Mouse (Mus musculus) adrenal gland, postnatal 4 days (tissue): ENCODE results near the gene Cdc42bpa. TPM values are rescaled to one million over a fixed set of nuclear protein-coding genes. Genes with fewer than 3 reads are reported as not detected.

Experiments
- DNase-seq, 2 experiments: peaks; one replicate each; pipeline ENCODE4 v3.0.0; 2021 to 2022; ENCODE audit warnings: low spot score in 2 of 2, mixed read lengths in 2 of 2
- total RNA-seq, 2 experiments: library from RNA; stranded (reverse); gene quantifications; 2 replicates each; pipeline ENCODE4 v1.2.3; 2021

Gene Cdc42bpa
- total RNA-seq, 2 experiments from 2014 or later: 58.1 to 70.9 TPM

GRCm38 (mm10) chr1:180161160-180161559 is 200.9 kb downstream of the Cdc42bpa start:
- no peak for DNase-seq

- DNase-seq: no peak
Observed at GRCm38 (mm10) chr1:180161566-180162355, 201.5 kb downstream of the Cdc42bpa start.

- no peak for DNase-seq
Observed at GRCm38 (mm10) chr1:180162986-180163385, 202.7 kb downstream of the Cdc42bpa start.

GRCm38 (mm10) chr1:180166533-180166932 is 206.3 kb downstream of the Cdc42bpa start:
- DNase-seq: no peak

- no peak for DNase-seq
Observed at GRCm38 (mm10) chr1:180168294-180168693, 208.0 kb downstream of the Cdc42bpa start.

GRCm38 (mm10) chr1:180169161-180169560 is 208.9 kb downstream of the Cdc42bpa start:
- DNase-seq: no peak

- no peak for DNase-seq
Observed at GRCm38 (mm10) chr1:180170071-180170470, 209.8 kb downstream of the Cdc42bpa start.

- DNase-seq: no peak
Observed at GRCm38 (mm10) chr1:180171883-180172282, 211.6 kb downstream of the Cdc42bpa start.

- no peak for DNase-seq
Observed at GRCm38 (mm10) chr1:180172600-180172999, 212.3 kb downstream of the Cdc42bpa start.

- DNase-seq: no peak
Observed at GRCm38 (mm10) chr1:180173017-180173416, 212.7 kb downstream of the Cdc42bpa start.

- DNase-seq: no peak
Observed at GRCm38 (mm10) chr1:180174718-180175117, 214.4 kb downstream of the Cdc42bpa start.

- DNase-seq: no peak
Observed at GRCm38 (mm10) chr1:180175167-180175566, 214.9 kb downstream of the Cdc42bpa start.

GRCm38 (mm10) chr1:180175635-180176034 is 215.4 kb downstream of the Cdc42bpa start:
- no peak for DNase-seq

- DNase-seq: no peak
Observed at GRCm38 (mm10) chr1:180176784-180177183, 216.5 kb downstream of the Cdc42bpa start.

GRCm38 (mm10) chr1:180178340-180178739 is 218.1 kb downstream of the Cdc42bpa start:
- no peak for DNase-seq

- DNase-seq: no peak
Observed at GRCm38 (mm10) chr1:180179100-180179499, 218.8 kb downstream of the Cdc42bpa start.

GRCm38 (mm10) chr1:180179840-180180239 is 219.6 kb downstream of the Cdc42bpa start:
- DNase-seq: no peak

- no peak for DNase-seq
Observed at GRCm38 (mm10) chr1:180181304-180181965, 221.2 kb downstream of the Cdc42bpa start.

- DNase-seq: no peak
Observed at GRCm38 (mm10) chr1:180181966-180182319, 221.7 kb downstream of the Cdc42bpa start.

GRCm38 (mm10) chr1:180182731-180183130 is 222.5 kb downstream of the Cdc42bpa start:
- DNase-seq: no peak

- no peak for DNase-seq
Observed at GRCm38 (mm10) chr1:180183525-180184159, 223.4 kb downstream of the Cdc42bpa start.

- DNase-seq: no peak
Observed at GRCm38 (mm10) chr1:180184768-180185167, 224.5 kb downstream of the Cdc42bpa start.
